Mouse (Mus musculus): ENCODE results near the gene Gm17581.

Gm17581 gene

DNA sequence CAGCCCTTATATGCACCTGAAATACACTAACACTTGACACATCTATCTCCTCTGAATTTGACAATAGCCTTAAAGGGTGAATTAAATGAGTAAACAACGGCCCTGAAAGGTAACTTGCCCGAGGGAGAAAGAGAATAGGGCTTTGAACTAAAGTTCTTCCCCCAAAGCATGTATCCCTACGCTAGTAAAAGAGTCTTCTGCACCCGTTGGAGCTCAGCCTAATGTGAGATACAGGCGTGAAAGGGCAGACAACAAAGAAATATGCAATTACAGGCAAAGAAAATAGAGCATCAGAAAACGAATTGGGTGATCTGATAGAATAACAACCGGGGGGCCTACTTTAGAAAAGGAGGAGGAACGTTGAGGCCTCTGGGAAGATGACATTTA is 44.3 kb downstream of the Gm17581 start:
- no peak for DNase-seq (ENCODE audit: low read depth, low spot score)

GRCm38 (mm10) chr2:155689211-155689610 is 46.5 kb downstream of the Gm17581 start:
- DNase-seq (ENCODE audit: low read depth, low spot score): no peak

DNA sequence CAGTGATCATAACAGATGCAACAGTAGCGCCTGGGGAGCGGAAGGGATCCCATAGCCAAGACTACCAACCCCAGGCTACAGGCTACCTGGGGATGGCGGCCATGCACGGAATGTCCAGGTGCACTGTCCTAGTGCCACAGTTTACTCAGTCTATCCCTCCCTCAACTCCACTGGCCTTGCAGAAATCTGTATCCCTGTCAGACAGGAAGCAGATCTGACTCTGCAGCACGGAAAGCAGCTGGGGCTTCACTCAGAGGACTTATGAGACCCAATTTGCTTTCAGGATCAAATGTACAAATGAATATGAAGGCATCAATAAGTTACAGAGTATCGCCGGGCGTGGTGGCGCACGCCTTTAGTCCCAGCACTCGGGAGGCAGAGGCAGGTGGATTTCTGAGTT is 47.9 kb downstream of the Gm17581 start:
- DNase-seq (ENCODE audit: low read depth, low spot score): no peak

GRCm38 (mm10) chr2:155686572-155686971 is 49.1 kb downstream of the Gm17581 start:
- no peak for DNase-seq (ENCODE audit: low read depth, low spot score)
